Mouse (Mus musculus) left cerebral cortex, adult 8-10 months (tissue): Measurements from ENCODE around the gene Helq. TPM values are rescaled to one million over a fixed set of nuclear protein-coding genes. Genes with fewer than 3 reads are reported as not detected.
A peak's percentile ranks its signal among the peaks of the same experiment; 100 is the strongest.

Experiments
- DNase-seq, 2 experiments: peaks; one replicate each; pipeline ENCODE4 v3.0.0; 2022; ENCODE audit warnings: low spot score in 2 of 2
- total RNA-seq, 4 experiments: library from RNA; stranded (reverse); gene quantifications; 2 replicates each; pipeline ENCODE4 v1.2.4; 2022

Gene Helq
- total RNA-seq, result 10 to 100 TPM; 18.1 to 22.3 (median 19.9) TPM

GRCm38 (mm10) chr5:100798165-100798860 is at the start of gene Helq, which contains the start of gene Mrps18c:
Gene Helq, minus strand, starts transcription at chr5:100798598.
Gene Mrps18c, plus strand, starts transcription at chr5:100798627.
- DNase-seq, result peak; percentile 84 to 90

- no peak for DNase-seq
Measured at GRCm38 (mm10) chr5:100847143-100847542, 48.7 kb upstream of the Helq start.

GRCm38 (mm10) chr5:100846599-100846920 is 48.2 kb upstream of the Helq start:
- DNase-seq, result no peak

GRCm38 (mm10) chr5:100845848-100846598 is 47.6 kb upstream of the Helq start:
- DNase-seq, result peak; percentile 31 to 55

GRCm38 (mm10) chr5:100845485-100845847 is 47.1 kb upstream of the Helq start, which contains the start of gene Gpat3:
Gene Gpat3, plus strand, starts transcription at chr5:100845713.
- DNase-seq, result peak; percentile 23 to 24

- DNase-seq, result no peak
Measured at GRCm38 (mm10) chr5:100844485-100844884, 46.1 kb upstream of the Helq start.

GRCm38 (mm10) chr5:100837907-100838306 is 39.5 kb upstream of the Helq start:
- no peak for DNase-seq

GRCm38 (mm10) chr5:100835862-100836538 is 37.6 kb upstream of the Helq start:
- no peak for DNase-seq

- DNase-seq, result no peak
Measured at GRCm38 (mm10) chr5:100833841-100834240, 35.4 kb upstream of the Helq start.

GRCm38 (mm10) chr5:100832680-100833079 is 34.3 kb upstream of the Helq start:
- DNase-seq, result no peak

GRCm38 (mm10) chr5:100828701-100829100 is 30.3 kb upstream of the Helq start:
- DNase-seq, result no peak

GRCm38 (mm10) chr5:100826531-100826930 is 28.1 kb upstream of the Helq start:
- DNase-seq, result peak in 1 of 2 experiments; percentile 12

GRCm38 (mm10) chr5:100825975-100826374 is 27.6 kb upstream of the Helq start:
- DNase-seq, result no peak

- no peak for DNase-seq
Measured at GRCm38 (mm10) chr5:100822826-100823225, 24.4 kb upstream of the Helq start.

- no peak for DNase-seq
Measured at GRCm38 (mm10) chr5:100821375-100821774, 23.0 kb upstream of the Helq start.

- peak; percentile 66 to 74 for DNase-seq
Measured at GRCm38 (mm10) chr5:100820483-100821184, 22.2 kb upstream of the Helq start, which contains the start of gene Abraxas1. Gene Abraxas1, minus strand, starts transcription at chr5:100820965.

GRCm38 (mm10) chr5:100819568-100820480 is 21.4 kb upstream of the Helq start:
- DNase-seq, result no peak

GRCm38 (mm10) chr5:100818341-100818740 is 19.9 kb upstream of the Helq start:
- no peak for DNase-seq

- no peak for DNase-seq
Measured at GRCm38 (mm10) chr5:100794084-100794483, 4.3 kb downstream of the Helq start.

GRCm38 (mm10) chr5:100792261-100792660 is 6.1 kb downstream of the Helq start:
- DNase-seq, result no peak
